Mouse (Mus musculus): Measurements from ENCODE around the gene Pex11a.

Pex11a gene

DNA sequence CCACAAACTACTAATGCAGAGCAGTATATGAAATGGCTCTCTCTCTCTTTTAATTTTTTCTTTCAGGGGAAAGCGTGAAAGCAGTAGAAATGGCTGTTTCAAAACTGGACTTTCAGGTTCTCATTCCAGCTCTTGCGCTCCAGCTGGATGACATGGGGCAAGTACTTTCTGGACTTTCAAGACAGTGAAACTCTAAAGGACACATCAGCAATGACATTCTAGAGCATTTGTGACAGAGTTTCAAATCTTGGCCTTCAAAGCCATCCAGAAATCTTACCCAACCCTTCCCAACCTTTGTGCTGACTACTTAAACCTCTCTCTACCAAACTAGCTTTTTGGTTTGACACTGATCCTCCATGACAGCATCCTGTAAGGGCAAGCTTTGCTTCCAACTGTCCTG, 4.0 kb downstream of the Pex11a start:
- in situ Hi-C loops (cut with MboI, MseI): no loop called here

- in situ Hi-C loops (cut with MboI, MseI): no loop called here
Measured at GRCm38 (mm10) chr7:79736511-79736910, 6.4 kb downstream of the Pex11a start.

GRCm38 (mm10) chr7:79734563-79734962, 8.4 kb downstream of the Pex11a start:
- in situ Hi-C loops (cut with MboI, MseI): no loop called here

DNA sequence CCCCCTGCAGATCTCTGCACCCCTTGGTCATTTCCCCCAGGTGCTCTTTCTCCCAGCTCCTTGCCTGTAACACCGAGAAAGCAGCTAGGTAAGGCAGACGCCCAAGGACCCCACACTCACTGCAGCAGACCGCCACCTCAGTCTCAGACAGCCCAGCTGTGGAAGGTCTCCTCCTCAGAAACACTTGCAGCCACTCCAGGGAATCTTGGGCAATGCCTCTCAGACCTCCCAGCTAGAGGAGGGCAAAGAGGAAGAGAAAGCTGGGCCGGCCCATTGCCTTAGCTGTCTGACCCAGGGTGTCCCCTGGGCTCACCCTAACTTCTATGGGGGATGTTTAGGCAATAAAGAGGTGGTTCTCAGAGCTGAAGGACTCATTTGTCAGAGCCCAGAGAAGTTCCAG, 10.3 kb downstream of the Pex11a start, which contains the start of gene Plin1:
Gene Plin1, minus strand, starts transcription at position 282 of the 400 bp plus-strand sequence.
- in situ Hi-C loops (cut with MboI, MseI): no loop called here

- in situ Hi-C loops (cut with MboI, MseI): no loop called here
Measured at GRCm38 (mm10) chr7:79731438-79731837, 11.5 kb downstream of the Pex11a start.

GRCm38 (mm10) chr7:79729743-79730370, 13.1 kb downstream of the Pex11a start:
- in situ Hi-C loops (cut with MboI, MseI): no loop called here

- in situ Hi-C loops (cut with MboI, MseI): no loop called here
Measured at GRCm38 (mm10) chr7:79729169-79729568, 13.8 kb downstream of the Pex11a start.

DNA sequence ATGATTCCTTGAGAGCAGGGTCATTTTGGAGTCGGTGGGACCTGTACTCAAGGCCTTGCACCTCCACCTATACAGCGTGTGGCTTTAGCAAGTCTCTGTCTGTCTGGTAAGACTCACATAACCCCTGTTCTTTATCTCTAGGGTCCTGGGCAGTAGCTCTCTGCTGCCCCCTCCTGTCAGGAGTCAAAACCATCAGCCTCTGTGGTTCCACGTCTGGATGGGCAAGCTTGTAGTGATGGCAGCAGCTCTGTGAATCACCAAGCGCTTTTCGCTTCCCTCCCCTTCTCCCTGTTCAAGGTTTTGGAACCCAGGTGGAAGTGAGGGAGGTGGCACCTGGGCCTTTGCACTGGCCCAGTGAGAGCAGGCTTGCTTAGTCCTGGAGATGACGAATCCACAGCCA, 14.7 kb downstream of the Pex11a start:
- in situ Hi-C loops (cut with MboI, MseI): no loop called here

- in situ Hi-C loops (cut with MboI, MseI): no loop called here
Measured at GRCm38 (mm10) chr7:79727091-79727490, 15.8 kb downstream of the Pex11a start.

DNA sequence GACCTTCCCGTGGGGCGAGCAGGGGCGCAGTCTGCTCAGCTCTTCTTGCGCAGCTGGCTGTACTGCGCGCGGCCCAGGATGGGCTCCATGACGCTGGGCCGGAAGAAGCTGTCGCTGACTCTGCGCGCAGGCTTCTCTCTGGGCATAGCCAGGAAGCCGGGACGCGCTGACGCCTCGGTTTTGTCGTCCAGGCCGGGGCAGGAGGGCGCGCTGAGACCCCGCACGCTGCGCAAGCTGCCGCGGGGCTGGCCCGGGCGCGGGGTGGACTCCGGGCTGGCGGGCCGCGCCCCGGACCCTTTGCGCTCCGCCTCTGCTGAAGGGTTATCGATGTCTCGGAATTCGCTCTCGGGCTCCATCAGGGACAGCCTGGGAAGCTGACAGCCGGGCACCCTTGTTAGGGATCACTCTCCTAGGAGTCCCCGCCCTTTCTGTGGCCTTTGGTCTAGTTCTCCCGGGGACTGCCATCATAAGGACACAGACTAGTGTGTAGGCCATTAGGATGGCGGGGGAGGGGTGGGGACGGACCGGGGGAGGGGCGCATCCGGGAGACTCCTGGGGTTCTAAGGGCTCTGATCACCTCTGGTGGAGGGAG, 21.4 kb downstream of the Pex11a start:
- in situ Hi-C loops (cut with MboI, MseI): no loop called here

DNA sequence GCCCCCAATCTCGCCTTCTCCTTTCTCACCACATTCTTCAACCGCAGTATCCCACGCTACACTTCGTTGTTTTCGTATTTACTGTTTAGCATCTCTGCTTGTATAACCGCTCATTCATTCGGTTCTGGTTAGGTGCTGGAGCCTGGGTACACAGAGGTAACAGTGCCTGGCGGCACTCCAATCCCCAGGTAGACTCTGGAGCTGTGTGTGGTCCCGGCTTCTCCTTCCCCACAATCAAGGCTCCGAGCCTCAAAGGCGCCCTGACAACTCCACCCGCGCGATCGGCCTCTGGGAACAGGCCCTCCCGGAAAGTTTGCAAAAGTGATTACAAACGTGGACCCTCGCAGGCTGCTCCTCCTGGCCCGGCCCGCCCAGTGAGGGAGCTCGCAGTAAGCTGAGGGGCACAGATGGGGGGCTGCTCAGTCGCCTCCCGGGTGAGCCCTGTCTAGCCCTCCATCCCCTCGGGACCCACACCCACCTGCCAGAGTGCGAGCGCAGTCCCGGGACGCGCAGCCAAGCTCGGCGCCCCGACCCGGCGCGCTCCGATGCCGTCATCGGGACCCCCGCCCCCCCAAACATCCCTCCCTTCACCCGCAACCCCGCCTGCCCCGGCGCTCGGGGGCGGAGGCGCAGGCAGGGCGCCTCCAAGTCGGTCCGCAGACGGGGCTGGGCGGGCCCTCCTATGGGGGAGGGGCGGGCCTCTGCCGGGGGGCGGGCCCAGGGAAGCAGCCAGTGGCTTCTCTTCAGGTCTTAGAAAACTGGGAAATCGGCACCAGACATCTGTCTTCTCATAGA, 27.5 kb downstream of the Pex11a start, which contains the start of gene Kif7:
Gene Kif7, minus strand, starts transcription at position 534 of the 795 bp plus-strand sequence.
- in situ Hi-C loops (cut with MboI, MseI): no loop called here

DNA sequence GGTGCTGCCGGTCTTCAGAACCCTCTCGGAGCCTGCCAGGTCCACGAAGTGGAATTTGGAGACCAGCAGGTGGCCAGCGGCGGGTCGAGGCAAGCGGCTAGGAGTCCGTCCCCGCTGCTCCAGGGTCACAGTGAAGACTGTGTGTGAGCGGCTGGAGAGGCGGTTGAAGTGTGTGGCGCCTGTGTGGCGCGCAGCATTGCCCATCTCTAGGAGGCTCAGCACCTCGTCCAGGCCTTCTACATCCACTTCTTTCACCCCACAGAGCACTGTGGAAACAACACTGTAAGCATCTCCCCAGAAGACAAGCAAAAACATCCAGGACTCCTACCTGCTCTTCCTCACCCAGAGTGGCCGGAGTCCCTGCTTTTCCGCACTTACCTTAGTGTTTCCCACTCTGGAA, 32.1 kb downstream of the Pex11a start:
- in situ Hi-C loops (cut with MboI, MseI): no loop called here

- in situ Hi-C loops (cut with MboI, MseI): no loop called here
Measured at GRCm38 (mm10) chr7:79710130-79710607, 32.8 kb downstream of the Pex11a start.

DNA sequence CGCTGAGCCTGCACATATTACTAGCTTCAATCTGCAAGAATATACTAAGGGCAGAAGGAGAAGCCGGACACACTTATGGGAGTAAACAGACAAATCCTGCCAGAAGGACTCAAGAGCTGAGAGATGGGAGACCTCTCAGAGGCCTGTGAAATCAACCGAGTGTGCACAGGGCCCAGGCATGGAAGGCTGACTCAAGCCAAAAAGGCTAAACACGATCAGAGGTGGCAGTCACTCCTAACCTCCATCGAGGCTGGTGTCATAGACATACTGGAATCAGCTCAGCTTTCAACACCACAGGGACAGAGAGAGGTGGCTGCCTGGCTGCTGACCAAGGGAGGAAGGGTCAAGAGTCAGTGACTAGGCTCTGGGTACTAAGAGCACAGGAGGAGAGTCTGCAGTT, 37.7 kb downstream of the Pex11a start:
- in situ Hi-C loops (cut with MboI, MseI): loop anchor here (5.0 kb wide), 1 partner anchor 73 kb away; no protein-coding TSS in a partner anchor

- in situ Hi-C loops (cut with MboI, MseI): no loop called here
Measured at GRCm38 (mm10) chr7:79702755-79703154, 40.2 kb downstream of the Pex11a start.

GRCm38 (mm10) chr7:79696495-79696894, 46.4 kb downstream of the Pex11a start:
- in situ Hi-C loops (cut with MboI, MseI): no loop called here
